Mouse (Mus musculus): ENCODE data around the gene Hist1h2bk. TPM values are rescaled to one million over a fixed set of nuclear protein-coding genes. Genes with fewer than 3 reads are reported as not detected.

The Hist1h2bk gene
- total RNA-seq (2021): 10 to 100 TPM; 10.8 to 26.5 TPM
- long read RNA-seq, experiment 1: 0 reads
- long read RNA-seq, experiment 2: 0 reads

- intact Hi-C loops (cut with DNase I): loop anchor here (10.0 kb wide), 1 partner anchor 211 kb away; no protein-coding TSS in a partner anchor
- DNase-seq: peak; percentile 51 to 60
These were observed at the start of gene Hist1h2bk, which contains the start of gene Hist1h2ah for GRCm38 (mm10) chr13:22035267-22036148. Gene Hist1h2bk (plus strand): TSS chr13:22035870. Gene Hist1h2ah (minus strand): TSS chr13:22035568.

GRCm38 (mm10) chr13:21992550-21992949, 43.1 kb upstream of the Hist1h2bk start:
- intact Hi-C loops (cut with DNase I): no loop called here
- no peak for DNase-seq

- DNase-seq: no peak
- intact Hi-C loops (cut with DNase I): no loop called here
These were observed 41.5 kb upstream of the Hist1h2bk start for GRCm38 (mm10) chr13:21993957-21994738.

GRCm38 (mm10) chr13:21994896-21995295, 40.8 kb upstream of the Hist1h2bk start:
- DNase-seq: no peak
- intact Hi-C loops (cut with DNase I): no loop called here

GRCm38 (mm10) chr13:21995331-21995914, 40.2 kb upstream of the Hist1h2bk start:
- intact Hi-C loops (cut with DNase I): no loop called here
- DNase-seq: no peak

- no peak for DNase-seq
- intact Hi-C loops (cut with DNase I): no loop called here
These were observed 39.4 kb upstream of the Hist1h2bk start for GRCm38 (mm10) chr13:21996101-21996839.

GRCm38 (mm10) chr13:21996840-21997185, 38.9 kb upstream of the Hist1h2bk start:
- intact Hi-C loops (cut with DNase I): no loop called here
- no peak for DNase-seq

- intact Hi-C loops (cut with DNase I): no loop called here
- DNase-seq: no peak
These were observed 38.4 kb upstream of the Hist1h2bk start for GRCm38 (mm10) chr13:21997201-21997820.

GRCm38 (mm10) chr13:21997821-21998220, 37.8 kb upstream of the Hist1h2bk start:
- no peak for DNase-seq
- intact Hi-C loops (cut with DNase I): no loop called here

GRCm38 (mm10) chr13:21998412-21998811, 37.3 kb upstream of the Hist1h2bk start:
- no peak for DNase-seq
- intact Hi-C loops (cut with DNase I): no loop called here

GRCm38 (mm10) chr13:21999147-21999546, 36.5 kb upstream of the Hist1h2bk start:
- DNase-seq: no peak
- intact Hi-C loops (cut with DNase I): no loop called here

- intact Hi-C loops (cut with DNase I): no loop called here
- DNase-seq: no peak
These were observed 34.3 kb upstream of the Hist1h2bk start for GRCm38 (mm10) chr13:22001346-22001745.

- no peak for DNase-seq
- intact Hi-C loops (cut with DNase I): no loop called here
These were observed 33.8 kb upstream of the Hist1h2bk start for GRCm38 (mm10) chr13:22001823-22002222.

- intact Hi-C loops (cut with DNase I): no loop called here
- DNase-seq: no peak
These were observed 29.9 kb upstream of the Hist1h2bk start for GRCm38 (mm10) chr13:22005605-22006333.

- no peak for DNase-seq
These were observed 29.1 kb upstream of the Hist1h2bk start for GRCm38 (mm10) chr13:22006334-22007120.

GRCm38 (mm10) chr13:22007121-22007510, 28.6 kb upstream of the Hist1h2bk start:
- intact Hi-C loops (cut with DNase I): no loop called here
- DNase-seq: no peak

More at GRCm38 (mm10) chr13:22006334-22007120, 29.1 kb upstream of the Hist1h2bk start:
- intact Hi-C loops (cut with DNase I): no loop called here

- DNase-seq: no peak
- intact Hi-C loops (cut with DNase I): no loop called here
These were observed 27.8 kb upstream of the Hist1h2bk start for GRCm38 (mm10) chr13:22007872-22008271.

- DNase-seq: no peak
- intact Hi-C loops (cut with DNase I): no loop called here
These were observed 27.0 kb upstream of the Hist1h2bk start for GRCm38 (mm10) chr13:22008707-22009106.
